Mouse (Mus musculus): Measurements from ENCODE around the gene Trim34a.

- TF ChIP-seq CTCF (IDR thresholded peaks at IDR 0.05; ENCODE audit: low read depth) (no peak), EP300 (IDR thresholded peaks at IDR 0.05; ENCODE audit: low read depth) (no peak)
Observed at GRCm38 (mm10) chr7:104243616-104244015, 641 bp upstream of the Trim34a start.

All from liver, embryonic 14.5 days (tissue).